Mouse (Mus musculus): ENCODE results near the gene Celf5.

The Celf5 gene

GRCm38 (mm10) chr10:81482533-81482889 is at the start of gene Celf5:
Gene Celf5, minus strand, starts transcription at chr10:81482709.
- DNase-seq (ENCODE audit: low read depth, low spot score): peak; percentile 30

- DNase-seq (ENCODE audit: low read depth, low spot score): no peak
Observed at GRCm38 (mm10) chr10:81526779-81527178, 44.3 kb upstream of the Celf5 start.

- no peak for DNase-seq (ENCODE audit: low read depth, low spot score)
Observed at GRCm38 (mm10) chr10:81525017-81525694, 42.6 kb upstream of the Celf5 start.

- DNase-seq (ENCODE audit: low read depth, low spot score): no peak
Observed at GRCm38 (mm10) chr10:81524051-81524605, 41.6 kb upstream of the Celf5 start, which contains the start of gene Gna15. Gene Gna15, minus strand, starts transcription at chr10:81524225.

GRCm38 (mm10) chr10:81523570-81523969 is 41.1 kb upstream of the Celf5 start:
- no peak for DNase-seq (ENCODE audit: low read depth, low spot score)

- no peak for DNase-seq (ENCODE audit: low read depth, low spot score)
Observed at GRCm38 (mm10) chr10:81523142-81523541, 40.6 kb upstream of the Celf5 start.

GRCm38 (mm10) chr10:81519978-81520365 is 37.5 kb upstream of the Celf5 start:
- no peak for DNase-seq (ENCODE audit: low read depth, low spot score)

GRCm38 (mm10) chr10:81519227-81519977 is 36.9 kb upstream of the Celf5 start:
- no peak for DNase-seq (ENCODE audit: low read depth, low spot score)

GRCm38 (mm10) chr10:81518546-81518945 is 36.0 kb upstream of the Celf5 start:
- DNase-seq (ENCODE audit: low read depth, low spot score): no peak

- DNase-seq (ENCODE audit: low read depth, low spot score): no peak
Observed at GRCm38 (mm10) chr10:81517227-81517626, 34.7 kb upstream of the Celf5 start.

GRCm38 (mm10) chr10:81513798-81514197 is 31.3 kb upstream of the Celf5 start:
- DNase-seq (ENCODE audit: low read depth, low spot score): no peak

GRCm38 (mm10) chr10:81510246-81510810 is 27.8 kb upstream of the Celf5 start:
- no peak for DNase-seq (ENCODE audit: low read depth, low spot score)

GRCm38 (mm10) chr10:81507691-81508489 is 25.4 kb upstream of the Celf5 start:
- DNase-seq (ENCODE audit: low read depth, low spot score): no peak

GRCm38 (mm10) chr10:81507095-81507494 is 24.6 kb upstream of the Celf5 start:
- no peak for DNase-seq (ENCODE audit: low read depth, low spot score)

GRCm38 (mm10) chr10:81505016-81505664 is 22.6 kb upstream of the Celf5 start:
- DNase-seq (ENCODE audit: low read depth, low spot score): no peak

- DNase-seq (ENCODE audit: low read depth, low spot score): peak; percentile 70
Observed at GRCm38 (mm10) chr10:81502658-81503057, 20.1 kb upstream of the Celf5 start.

GRCm38 (mm10) chr10:81501863-81502262 is 19.4 kb upstream of the Celf5 start:
- no peak for DNase-seq (ENCODE audit: low read depth, low spot score)

- DNase-seq (ENCODE audit: low read depth, low spot score): no peak
Observed at GRCm38 (mm10) chr10:81500032-81500431, 17.5 kb upstream of the Celf5 start, which contains the start of gene S1pr4. Gene S1pr4, minus strand, starts transcription at chr10:81500132.

- DNase-seq (ENCODE audit: low read depth, low spot score): no peak
Observed at GRCm38 (mm10) chr10:81499250-81499901, 16.9 kb upstream of the Celf5 start.
